Mouse (Mus musculus) brain, adult 2 months (tissue): ENCODE results near the gene Xpo6.

ENCODE experiments used
- DNase-seq: peaks from one replicate; pipeline ENCODE4 v3.0.0; 2011; ENCODE audit warnings: low read depth, low spot score

Gene Xpo6

DNA sequence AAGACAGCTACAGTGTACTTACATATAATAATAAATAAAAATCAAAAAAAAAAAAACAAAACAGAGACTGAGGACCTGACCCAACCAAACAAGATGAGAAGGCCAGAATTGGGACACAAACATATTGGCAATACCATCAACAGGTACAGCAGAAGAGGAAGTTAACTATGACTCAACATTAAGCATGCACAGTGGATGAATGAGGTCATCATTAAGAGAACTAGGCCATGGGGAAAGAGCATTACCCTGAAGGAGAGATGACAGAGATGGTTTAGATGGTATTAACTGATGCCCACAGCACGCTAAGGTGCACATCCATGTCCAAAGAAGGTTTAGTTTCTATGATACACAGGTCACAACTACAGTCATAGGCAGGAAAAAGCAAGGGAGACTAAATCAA lies 6.1 kb downstream of the Xpo6 start:
- no peak for DNase-seq

DNA sequence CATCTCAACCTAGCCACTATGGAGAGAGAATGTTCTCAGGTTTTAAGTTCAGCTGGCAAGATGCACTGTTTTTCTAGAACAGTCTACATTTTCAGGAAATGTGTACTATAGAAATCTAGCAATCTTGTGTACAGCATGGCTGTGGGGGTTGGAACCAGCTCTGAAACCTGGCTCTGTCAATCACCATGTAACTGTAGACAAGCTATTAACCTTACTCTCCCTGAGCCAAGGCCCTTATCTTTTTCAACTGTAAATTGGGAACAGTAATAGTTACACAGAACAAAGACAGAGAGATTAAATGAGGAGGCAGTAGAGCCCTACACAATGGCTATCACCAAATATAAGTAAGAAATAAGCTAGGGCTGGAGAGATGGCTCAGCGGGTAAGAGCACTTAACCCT lies 8.8 kb downstream of the Xpo6 start:
- DNase-seq, result no peak

DNA sequence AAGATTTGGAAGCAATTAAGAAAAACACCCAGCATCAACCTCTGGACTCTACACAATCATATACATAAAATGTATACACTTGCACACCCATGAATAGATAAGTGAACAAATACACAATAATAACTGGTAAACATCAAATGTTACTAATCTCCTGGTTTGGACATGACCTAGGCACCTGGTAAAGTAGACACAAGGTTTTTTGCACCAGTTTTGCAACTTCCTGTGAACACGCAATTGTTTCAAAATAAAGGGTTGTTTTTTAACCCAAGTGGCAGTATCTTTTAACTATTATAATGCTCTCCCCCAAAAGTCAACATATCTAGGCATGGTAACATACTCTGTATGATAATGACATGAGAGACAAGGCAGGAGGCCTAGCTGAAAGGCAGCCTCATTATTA lies 10.8 kb downstream of the Xpo6 start:
- DNase-seq, result no peak

DNA sequence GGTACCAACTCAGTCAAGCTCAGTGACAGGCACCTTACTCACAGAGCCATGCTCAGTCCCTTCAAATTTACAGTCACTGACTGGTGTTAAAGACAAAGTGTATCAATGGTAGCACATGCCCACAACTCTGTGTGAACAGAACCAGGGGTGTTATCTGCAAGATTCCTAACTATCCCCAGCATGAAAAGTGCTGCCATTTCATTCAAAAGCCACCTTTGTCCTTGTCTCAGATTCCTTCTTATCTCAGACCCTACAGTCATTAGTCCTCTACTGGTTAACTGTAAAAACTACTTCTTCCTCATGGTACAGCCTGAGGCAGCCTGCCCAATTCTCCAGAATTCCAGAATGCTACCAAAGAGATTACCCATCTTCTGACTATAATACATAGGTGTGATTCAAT lies 14.3 kb downstream of the Xpo6 start:
- no peak for DNase-seq

GRCm38 (mm10) chr7:126183583-126183982 lies 16.7 kb downstream of the Xpo6 start:
- DNase-seq, result no peak

- no peak for DNase-seq
Observed at GRCm38 (mm10) chr7:126181487-126181886, 18.8 kb downstream of the Xpo6 start.

DNA sequence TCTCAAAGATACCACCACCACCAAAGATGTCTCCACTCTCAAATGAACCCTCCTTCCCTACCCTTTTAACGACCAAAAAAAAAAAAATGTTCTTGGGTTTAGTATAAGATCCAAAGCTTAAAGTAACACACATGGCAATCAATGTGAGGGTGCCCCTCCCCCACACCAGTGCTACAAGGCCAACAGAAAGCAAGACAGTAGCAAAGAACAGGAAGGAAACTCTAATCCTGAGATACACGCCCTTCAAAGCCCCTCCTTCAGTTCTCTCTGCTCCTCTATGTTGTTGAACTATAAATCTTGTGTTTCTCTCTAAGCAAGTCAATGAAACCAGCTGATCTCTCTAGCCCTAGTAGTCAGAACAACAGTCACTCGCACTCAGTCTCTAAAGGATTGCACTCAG lies 19.3 kb downstream of the Xpo6 start:
- DNase-seq, result no peak

DNA sequence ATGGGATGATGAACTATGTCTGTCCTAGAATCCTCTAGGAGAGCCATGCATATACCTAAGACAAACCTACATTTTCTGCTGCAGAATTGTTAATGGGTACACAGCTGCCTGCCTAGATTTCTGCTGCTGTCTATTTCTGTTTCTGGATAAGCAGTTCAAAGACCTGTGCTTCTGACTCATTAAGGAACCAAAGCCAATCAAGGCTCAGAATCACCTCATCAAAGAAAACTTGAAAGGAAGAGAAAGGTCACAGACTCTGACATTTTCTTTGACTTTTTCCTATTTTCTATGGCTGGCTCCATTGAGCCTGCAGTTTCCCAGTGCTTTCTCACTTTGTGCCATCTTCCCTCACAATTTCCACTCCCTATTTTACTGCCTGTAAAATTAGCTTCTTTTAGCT lies 21.5 kb downstream of the Xpo6 start:
- DNase-seq, result peak; percentile 31

DNA sequence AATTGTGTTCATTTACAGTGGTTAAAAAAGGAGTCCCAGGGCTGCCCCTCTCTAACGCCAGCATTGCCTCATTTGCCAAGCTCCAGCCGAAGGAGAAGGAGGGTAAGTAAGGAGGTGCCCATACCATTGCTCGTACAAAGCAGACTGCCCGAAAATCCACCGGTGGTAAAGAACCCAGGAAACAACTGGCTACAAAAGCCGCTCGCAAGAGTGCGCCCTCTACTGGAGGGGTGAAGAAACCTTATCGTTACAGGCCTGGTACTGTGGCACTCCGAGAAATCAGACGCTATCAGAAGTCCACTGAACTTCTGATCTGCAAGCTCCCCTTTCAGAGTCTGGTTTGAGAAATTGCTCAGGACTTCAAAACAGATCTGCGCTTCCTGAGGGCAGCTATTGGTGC lies 24.3 kb downstream of the Xpo6 start:
- DNase-seq, result no peak

- DNase-seq, result peak; percentile 51
Observed at GRCm38 (mm10) chr7:126175456-126175855, 24.8 kb downstream of the Xpo6 start.

GRCm38 (mm10) chr7:126174863-126175262 lies 25.4 kb downstream of the Xpo6 start:
- DNase-seq, result no peak

DNA sequence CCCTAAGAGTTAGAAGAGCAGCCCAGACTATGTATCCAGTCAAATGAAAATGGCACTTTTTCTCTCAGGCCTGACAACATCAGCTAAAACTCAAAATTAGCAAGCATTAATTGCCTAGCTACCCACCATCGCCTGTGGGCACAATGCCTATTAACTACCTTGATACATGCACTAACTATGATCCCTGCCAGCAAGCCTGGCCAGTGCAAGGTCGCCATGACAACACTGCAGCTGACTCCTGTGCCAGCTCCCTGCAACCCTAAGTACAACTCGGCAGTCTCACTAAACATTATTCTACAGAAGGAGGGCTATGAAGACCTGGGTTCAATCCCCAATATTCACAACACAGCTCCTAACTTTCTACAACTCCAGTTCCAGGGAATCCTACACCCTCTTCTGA lies 28.3 kb downstream of the Xpo6 start:
- DNase-seq, result peak; percentile 35

DNA sequence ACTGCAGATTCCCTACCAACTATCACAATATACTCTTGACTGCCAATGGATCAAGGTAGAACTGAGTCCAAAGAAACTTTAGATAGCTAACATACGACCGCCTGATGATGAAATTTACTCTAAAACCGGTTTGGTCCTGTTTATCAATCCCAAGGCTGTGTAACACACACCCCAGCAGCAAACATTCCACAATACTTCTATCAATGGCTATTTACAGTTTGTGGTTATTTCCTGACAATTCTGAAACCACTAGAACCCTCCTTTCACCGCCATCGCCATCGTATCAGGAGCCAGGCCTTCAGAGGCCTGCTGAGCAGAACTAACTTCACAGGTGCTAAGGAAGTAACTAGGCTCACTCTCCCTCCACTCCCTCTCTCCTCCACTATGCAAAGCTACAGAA lies 31.7 kb downstream of the Xpo6 start:
- no peak for DNase-seq

DNA sequence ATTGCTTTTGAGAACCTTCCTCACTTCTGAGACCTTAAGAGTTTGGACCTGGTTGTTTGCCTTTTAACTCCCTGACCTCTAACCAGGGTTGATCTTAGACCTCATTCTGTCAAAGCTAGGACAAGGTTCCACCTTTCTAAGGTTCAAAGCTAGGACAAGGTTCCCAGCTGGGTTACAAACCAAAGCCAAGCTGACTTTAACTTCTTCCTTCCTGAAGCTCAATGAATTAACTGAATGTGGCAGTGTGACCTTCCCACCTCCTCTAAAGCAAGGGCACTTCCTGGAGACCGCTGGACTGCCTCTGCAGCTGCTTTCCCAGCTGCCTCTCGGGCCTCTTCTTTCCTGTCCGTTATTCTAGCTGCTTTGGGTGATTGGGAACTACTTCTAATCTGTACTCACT lies 32.9 kb downstream of the Xpo6 start:
- DNase-seq, result no peak

DNA sequence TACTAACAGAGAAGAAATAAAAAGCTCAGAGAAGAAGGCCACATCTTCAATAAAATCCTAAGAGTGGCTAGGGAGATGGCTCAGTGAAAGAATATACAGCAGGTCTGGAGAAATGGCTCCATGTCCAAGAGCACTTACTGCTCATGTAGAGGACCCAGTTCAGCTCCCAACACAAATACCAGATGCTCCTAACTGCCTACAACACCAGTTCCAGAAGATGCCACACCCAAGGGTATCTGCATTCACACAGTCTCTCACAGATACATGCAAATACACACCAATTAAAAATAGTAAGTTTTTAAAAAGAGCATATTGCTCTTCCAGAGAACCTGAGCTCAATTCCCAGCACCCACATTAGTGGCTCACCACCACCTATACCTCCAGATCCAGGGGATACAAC lies 33.7 kb downstream of the Xpo6 start:
- DNase-seq, result no peak

- DNase-seq, result no peak
Observed at GRCm38 (mm10) chr7:126158238-126158637, 42.1 kb downstream of the Xpo6 start.

DNA sequence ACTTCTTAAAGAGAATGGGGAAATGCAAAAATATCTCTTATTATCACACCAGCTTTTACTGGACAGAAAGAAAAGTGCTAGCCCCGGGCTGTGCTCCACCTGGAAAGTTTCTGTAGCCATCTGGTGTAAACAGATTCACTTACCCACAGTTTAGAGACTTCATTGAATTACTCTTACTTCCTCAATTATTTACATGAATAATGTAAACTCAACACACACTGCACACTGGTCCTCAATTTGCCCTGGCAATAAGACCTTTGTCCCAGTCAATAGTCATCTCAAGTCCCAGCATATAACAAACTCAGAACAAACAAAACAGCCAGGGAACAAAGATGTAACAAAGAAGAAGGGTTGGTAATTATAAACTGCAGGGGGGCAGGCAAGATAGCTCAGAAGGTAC lies 44.6 kb downstream of the Xpo6 start:
- DNase-seq, result no peak

- DNase-seq, result no peak
Observed at GRCm38 (mm10) chr7:126154731-126155130, 45.6 kb downstream of the Xpo6 start.

- DNase-seq, result no peak
Observed at GRCm38 (mm10) chr7:126152324-126152723, 48.0 kb downstream of the Xpo6 start.

DNA sequence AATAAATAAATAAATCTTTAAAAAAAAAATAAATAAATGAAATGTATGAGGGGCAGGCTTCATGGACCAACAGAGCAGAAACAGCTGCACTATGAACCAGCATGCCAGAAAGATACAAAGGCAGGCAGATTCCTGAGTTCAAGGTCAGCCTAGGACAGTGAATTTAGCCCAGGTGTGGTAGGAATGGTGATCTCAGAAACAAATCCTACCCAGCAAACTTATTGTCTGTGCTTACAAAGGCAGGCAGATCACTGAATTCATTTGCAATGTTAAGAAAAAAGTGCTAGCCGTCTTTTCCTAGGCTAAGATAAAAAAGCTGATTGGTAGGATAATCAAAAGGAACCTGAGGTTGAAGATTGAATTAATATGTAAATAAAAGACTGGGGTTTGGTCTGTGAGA lies 54.1 kb downstream of the Xpo6 start:
- DNase-seq, result no peak

DNA sequence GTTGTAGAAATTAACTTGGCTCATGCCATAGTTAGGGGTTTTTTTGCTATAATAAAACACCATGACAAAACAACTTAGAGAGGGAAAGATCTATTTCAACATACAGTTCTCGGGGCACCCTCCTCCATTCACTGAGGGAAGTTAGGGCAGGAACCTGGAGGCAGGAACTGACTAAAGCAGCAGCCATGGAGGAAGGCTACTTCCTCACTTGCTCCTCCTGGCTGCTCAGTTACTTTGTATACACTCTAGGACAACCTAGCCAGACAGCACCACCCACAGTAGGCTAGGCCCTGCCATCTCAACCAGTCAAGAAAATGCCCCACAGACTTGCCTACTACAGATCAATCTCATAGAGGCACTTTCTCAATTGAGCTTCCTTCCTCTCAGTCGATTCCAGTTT lies 55.9 kb downstream of the Xpo6 start:
- no peak for DNase-seq

DNA sequence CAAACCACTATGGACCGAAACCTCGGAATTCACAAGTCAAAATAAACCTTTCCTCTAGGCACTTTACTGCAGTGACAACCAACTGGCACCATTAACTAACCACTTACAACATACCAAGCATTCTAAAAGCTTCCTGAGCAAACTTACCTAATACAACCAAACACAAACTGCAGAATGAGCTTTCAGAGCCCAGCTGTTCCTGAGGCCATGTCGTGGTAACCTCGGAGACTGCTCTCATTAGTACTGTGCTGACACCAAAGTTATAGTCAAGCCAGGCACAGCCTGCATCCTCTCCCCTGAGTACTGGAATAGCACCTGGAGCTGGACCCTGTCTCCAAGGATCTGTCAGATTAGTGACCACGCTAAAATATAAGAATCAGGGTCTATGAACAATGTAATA lies 62.5 kb downstream of the Xpo6 start:
- DNase-seq, result no peak

- no peak for DNase-seq
Observed at GRCm38 (mm10) chr7:126135391-126135790, 64.9 kb downstream of the Xpo6 start.

GRCm38 (mm10) chr7:126134634-126135321 lies 65.5 kb downstream of the Xpo6 start:
- DNase-seq, result no peak
